Mouse (Mus musculus): Measurements from ENCODE around the gene Dcaf1. TPM values are rescaled to one million over a fixed set of nuclear protein-coding genes. Genes with fewer than 3 reads are reported as not detected.

Gene Dcaf1
- polyA plus RNA-seq, 1 experiment from 2014 or later = 21.8 TPM

GRCm38 (mm10) chr9:106914878-106915277 is 93.2 kb downstream of the Dcaf1 start:
- Histone ChIP-seq H3K27ac (no peak overlapping the region), H3K9me3 (no peaks in the 10 kb centered on the region), H3K4me3 (no peak overlapping the region), H3K4me1 (no peaks in the 10 kb centered on the region), H3K9ac (no peak overlapping the region), H3K27me3 (no peaks in the 10 kb centered on the region), H3K36me3 (no peaks in the 10 kb centered on the region), H3K4me2 (replicated peaks) (no peak overlapping the region)
- 84% methylated on average over 6 of the region's 6 CpGs for WGBS
- ATAC-seq (ENCODE audit: low FRiP score, low read depth) = no peak

Other genes with a start within 250 kb of the Dcaf1 start
- gene Iqcf6, start 195.3 kb upstream of the Dcaf1 start, polyA plus RNA-seq (2015; fragmentation: Nextera tagmentation; extraction: Ambion mirVana) = not detected in 2 replicates
- 0.11 TPM in 1 of 2 replicates, not detected in the other for gene Grm2, start 165.8 kb upstream of the Dcaf1 start, polyA plus RNA-seq (2015; fragmentation: Nextera tagmentation; extraction: Ambion mirVana)
- 55.7 and 61.5 TPM in 2 replicates for gene Tex264, start 135.9 kb upstream of the Dcaf1 start, polyA plus RNA-seq (2015; fragmentation: Nextera tagmentation; extraction: Ambion mirVana)
- 8.5 and 8.8 TPM in 2 replicates for gene Rad54l2, start 32.7 kb upstream of the Dcaf1 start, polyA plus RNA-seq (2015; fragmentation: Nextera tagmentation; extraction: Ambion mirVana)
- gene Rbm15b, start 65.6 kb downstream of the Dcaf1 start, polyA plus RNA-seq (2015; fragmentation: Nextera tagmentation; extraction: Ambion mirVana) = 9.8 and 10.6 TPM in 2 replicates
- gene Manf, start 70.1 kb downstream of the Dcaf1 start, polyA plus RNA-seq (2015; fragmentation: Nextera tagmentation; extraction: Ambion mirVana) = 254 and 278 TPM in 2 replicates